Mouse (Mus musculus) thymus, adult 18-20 months (tissue): Measurements from ENCODE around the gene Angptl7.

Experiments
- DNase-seq, 2 experiments: peaks; one replicate each; pipeline ENCODE4 v3.0.0; 2022; ENCODE audit warnings: mixed read lengths in 2 of 2

Gene Angptl7

DNA sequence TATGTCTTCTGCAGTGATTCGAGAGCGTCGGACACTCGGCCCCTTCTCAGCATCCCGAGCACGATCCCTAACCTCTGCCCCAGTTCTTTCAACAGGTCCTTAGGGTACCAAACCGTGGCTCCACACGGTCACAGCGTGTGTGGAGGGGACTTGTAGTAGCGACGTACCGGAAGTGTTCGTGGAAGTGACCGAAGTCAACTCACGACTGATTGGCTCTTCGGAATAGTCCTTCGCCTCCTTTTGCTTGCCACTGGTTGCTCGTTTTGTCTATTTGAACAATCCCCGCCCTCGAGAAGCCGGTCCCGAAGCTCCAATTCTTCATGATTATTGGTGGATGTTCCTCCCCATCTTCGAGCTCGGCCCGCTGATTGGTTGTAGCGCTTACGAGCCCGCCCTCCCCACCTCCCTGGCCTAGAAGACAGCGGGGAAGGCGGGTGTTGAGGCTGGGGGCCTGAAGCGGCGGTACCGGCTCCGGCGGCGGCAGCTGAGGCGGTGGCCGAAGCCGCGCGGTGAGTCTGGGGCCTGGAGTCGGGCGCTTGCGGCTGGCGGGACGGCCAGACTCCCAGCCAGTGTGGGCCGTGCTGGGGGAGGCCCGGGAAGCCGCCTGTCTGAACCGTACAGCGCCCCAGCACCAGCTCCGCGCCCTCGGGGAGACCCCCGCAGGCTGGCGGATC is 51.9 kb downstream of the Angptl7 start, which contains the start of gene Mtor:
Gene Mtor, plus strand, starts transcription at position 433 of the 674 bp plus-strand sequence.
- DNase-seq, result peak; percentile 90 to 95
